Mouse (Mus musculus): Measurements from ENCODE around the gene Slitrk1.

- TF ChIP-seq POLR2A (IDR thresholded peaks at IDR 0.05; ENCODE audit: borderline replicate concordance, low read depth, low read length) (no peak), CTCF (IDR thresholded peaks at IDR 0.05; ENCODE audit: low read depth, low read length) (no peak)
These were observed 2.7 kb downstream of the Slitrk1 start for GRCm38 (mm10) chr14:108911138-108911841.

All from bone marrow macrophage, adult 2 months (primary cell).